Mouse (Mus musculus) midbrain, embryonic 11.5 days (tissue): ENCODE measurements around the gene Pou3f1. TPM values are rescaled to one million over a fixed set of nuclear protein-coding genes. Genes with fewer than 3 reads are reported as not detected.

ENCODE experiments used
- ATAC-seq: fragments of 200-750 bp; cut with Nextera tagmentation; 2 replicates; pipeline ENCODE4 v1.8.0; 2017; ENCODE audit warnings: moderate TSS enrichment, moderate library complexity; ENCODE audit not compliant: low FRiP score
- DNase-seq: peaks from one replicate; pipeline ENCODE4 v3.0.0; 2015; ENCODE audit warnings: low spot score; ENCODE audit errors: missing footprints
- H3K27ac ChIP-seq: fragments of 300-500 bp; sonication (generic); 2 replicates; pipeline ENCODE4 v1.5.1; 2014; ENCODE audit warnings: low read depth, low read length
- H3K27me3 ChIP-seq: fragments of 300-500 bp; sonication (generic); 2 replicates; pipeline ENCODE4 v1.6.1; 2014; ENCODE audit warnings: mild to moderate bottlenecking, low read length, moderate library complexity, mixed read lengths; ENCODE audit not compliant: control insufficient read depth, insufficient read depth
- H3K36me3 ChIP-seq: fragments of 300-500 bp; sonication (generic); 2 replicates; pipeline ENCODE4 v1.6.1; 2014; ENCODE audit warnings: mild to moderate bottlenecking, low read length, moderate library complexity, mixed read lengths; ENCODE audit not compliant: control insufficient read depth, insufficient read depth
- H3K4me1 ChIP-seq: fragments of 300-500 bp; sonication (generic); 2 replicates; pipeline ENCODE4 v1.6.1; 2014; ENCODE audit warnings: low read length; ENCODE audit not compliant: control insufficient read depth, insufficient read depth
- H3K4me2 ChIP-seq: fragments of 300-500 bp; sonication (generic); 2 replicates; pipeline ENCODE4 v1.6.1; 2014; ENCODE audit warnings: mild to moderate bottlenecking, moderate library complexity
- H3K4me3 ChIP-seq: fragments of 300-500 bp; sonication (generic); 2 replicates; pipeline ENCODE4 v1.5.1; 2014; ENCODE audit warnings: low read depth, low read length
- H3K9ac ChIP-seq: fragments of 300-500 bp; sonication (generic); 2 replicates; pipeline ENCODE4 v1.6.1; 2014; ENCODE audit warnings: low read length
- H3K9me3 ChIP-seq: fragments of 300-500 bp; sonication (generic); 2 replicates; pipeline ENCODE4 v1.6.1; 2016; ENCODE audit warnings: low read length; ENCODE audit not compliant: control insufficient read depth
- WGBS: fragments of 180-500 bp; shearing (Covaris S2); extraction: QIAGEN DNeasy Blood & Tissue Kit; methylation state at CpG from one replicate; pipeline ENCODE4 v1.1.7; 2014; 5-methylcytosine and 5-hydroxymethylcytosine counted together
- polyA plus RNA-seq: library from polyadenylated mRNA; unstranded; fragments of >200 nt; fragmentation: Nextera tagmentation; extraction: Ambion mirVana; gene quantifications from 2 replicates; pipeline ENCODE4 v1.2.1, GENCODE M21; 2014

The Pou3f1 gene
- polyA plus RNA-seq, 1 experiment from 2014 or later: 20.5 TPM

DNA sequence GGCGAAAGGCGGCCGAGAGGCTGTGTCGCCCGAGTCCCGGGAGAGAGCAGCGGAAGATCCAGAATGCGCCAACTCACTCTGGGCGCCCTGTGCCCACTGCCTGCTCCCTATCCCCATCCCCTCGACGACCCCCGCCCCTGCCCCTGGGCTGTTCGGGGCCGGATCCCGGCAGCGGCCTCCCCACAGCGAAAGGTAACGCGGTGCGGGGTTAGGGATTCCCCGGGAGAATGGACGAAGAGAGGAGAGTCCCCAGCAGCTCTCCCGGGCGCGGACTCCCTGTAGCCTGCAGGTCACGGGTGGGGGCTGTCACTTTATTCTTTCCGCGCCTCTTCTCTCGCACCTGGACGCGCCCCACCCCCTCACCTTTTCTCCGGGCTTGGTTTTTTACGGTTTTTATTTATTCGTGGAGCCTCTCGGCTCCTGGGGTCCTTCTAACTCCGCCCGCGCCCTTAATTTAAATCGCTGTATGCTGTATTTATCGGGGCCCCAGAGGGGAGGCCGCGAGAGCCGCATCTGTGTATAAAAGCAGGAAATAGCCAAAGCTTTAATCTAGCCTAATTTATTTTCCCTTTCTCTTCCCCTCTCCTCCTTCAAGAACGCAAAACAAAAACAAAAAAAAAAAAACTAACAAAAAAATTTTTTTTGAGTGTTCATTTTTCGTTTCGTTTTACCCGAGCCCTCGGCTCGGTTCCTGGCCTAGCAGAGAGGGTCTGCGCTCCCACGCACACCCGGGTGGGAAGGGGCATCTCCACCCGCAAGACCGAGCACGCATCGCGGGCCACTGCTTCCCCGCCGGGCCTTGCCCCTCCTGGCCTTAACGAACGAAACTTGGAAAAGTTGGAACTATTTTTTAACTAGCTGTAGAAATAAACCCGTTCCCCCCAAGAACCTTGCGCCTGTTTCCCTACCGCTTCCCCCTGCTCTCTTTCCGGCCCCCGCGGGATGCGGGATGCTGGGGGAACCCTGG, 2.9 kb downstream of the Pou3f1 start:
- H3K27ac ChIP-seq: peak overlapping the region; percentile 15; the same call in 1 of the 2 replicates
- H3K4me2 ChIP-seq: peak overlapping the region; percentile 88
- peaks cover 47% of the 10 kb centered on the region for H3K4me1 ChIP-seq
- WGBS: under 1% methylated on average over 68 of the region's 68 CpGs
- peak overlapping the region; percentile 80 for H3K9ac ChIP-seq
- no peaks in the 10 kb centered on the region for H3K9me3 ChIP-seq
- H3K4me3 ChIP-seq: peak overlapping the region; percentile 63
- no peaks in the 10 kb centered on the region for H3K36me3 ChIP-seq
- peak; percentile 97 for DNase-seq
- H3K27me3 ChIP-seq: peaks cover 55% of the 10 kb centered on the region
- ATAC-seq: no peak

DNA sequence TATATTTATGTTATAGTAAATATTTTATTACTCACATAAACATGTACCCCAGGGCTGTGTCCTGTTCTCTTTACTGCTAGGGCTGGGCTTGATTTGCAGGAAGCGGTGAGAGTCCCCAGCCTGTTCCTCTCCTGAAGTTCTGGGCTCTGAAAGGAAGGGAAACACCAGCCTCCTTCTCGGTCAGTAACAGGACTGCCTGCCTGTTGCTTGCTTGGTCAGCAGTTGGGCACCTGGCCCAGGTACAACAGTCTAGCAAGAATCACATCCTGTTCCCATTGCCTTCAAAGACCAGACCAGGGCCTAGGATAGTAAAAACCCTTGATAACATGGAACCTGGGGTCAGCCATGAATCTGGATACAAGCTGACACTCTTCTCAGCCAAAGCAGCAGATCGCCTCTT, 4.0 kb downstream of the Pou3f1 start:
- peak overlapping the region; percentile 44; the same call in 1 of the 2 replicates for H3K9ac ChIP-seq
- H3K36me3 ChIP-seq: no peaks in the 10 kb centered on the region
- H3K27ac ChIP-seq: no peak overlapping the region
- H3K4me3 ChIP-seq: peak overlapping the region; percentile 30
- H3K4me2 ChIP-seq: peak overlapping the region; percentile 88
- ATAC-seq: no peak
- DNase-seq: peak; percentile 87
- H3K27me3 ChIP-seq: peaks cover 47% of the 10 kb centered on the region
- peaks cover 46% of the 10 kb centered on the region for H3K4me1 ChIP-seq
- 21% methylated on average over 3 of the region's 3 CpGs for WGBS
- no peaks in the 10 kb centered on the region for H3K9me3 ChIP-seq

DNA sequence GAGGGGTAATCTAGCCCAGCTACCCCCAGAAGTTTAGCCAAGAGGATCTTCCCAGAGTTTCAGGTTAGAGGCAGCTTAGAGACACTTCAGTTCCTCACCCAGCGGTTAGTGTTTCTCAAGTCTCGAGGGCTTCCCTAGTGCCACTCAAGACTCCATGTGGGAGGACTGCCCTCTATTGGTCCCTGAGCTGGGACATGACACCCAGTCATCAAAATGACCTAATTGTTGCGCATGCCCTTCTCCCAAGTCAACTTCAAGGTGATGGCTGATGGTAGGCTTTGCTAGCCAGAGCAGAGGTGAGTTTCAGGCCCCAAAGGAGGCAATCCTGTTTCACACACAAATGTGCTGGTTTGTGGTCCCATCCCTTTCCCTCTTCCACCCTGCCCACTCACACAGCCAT, 6.4 kb downstream of the Pou3f1 start:
- DNase-seq (peak; percentile 90), ATAC-seq (no peak)
- Histone ChIP-seq H3K9me3 (no peaks in the 10 kb centered on the region), H3K27ac (no peak overlapping the region), H3K4me2 (no peak overlapping the region), H3K4me1 (peaks cover 44% of the 10 kb centered on the region), H3K36me3 (no peaks in the 10 kb centered on the region), H3K27me3 (peaks cover 45% of the 10 kb centered on the region), H3K4me3 (no peak overlapping the region), H3K9ac (no peak overlapping the region)
- 53% methylated on average over 3 of the region's 3 CpGs for WGBS

DNA sequence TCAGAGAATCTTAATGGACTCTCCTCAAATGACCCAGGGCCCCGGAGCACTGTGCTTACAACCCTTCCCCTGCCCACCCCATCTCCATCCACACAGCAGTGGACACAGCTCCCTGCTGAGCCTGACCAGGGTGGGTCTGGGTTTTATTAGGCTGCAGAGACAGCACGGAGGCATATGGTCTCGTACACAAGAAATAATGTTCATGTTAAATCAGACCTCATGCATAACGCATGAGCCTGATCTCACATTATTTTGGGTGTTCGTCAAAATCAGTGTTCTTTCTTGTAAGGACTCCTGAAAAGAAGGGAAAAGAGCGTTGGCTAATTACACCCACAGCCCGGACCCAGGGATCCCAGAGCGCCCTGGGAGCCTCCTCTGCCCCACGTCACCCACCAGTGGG, 7.6 kb downstream of the Pou3f1 start:
- Histone ChIP-seq H3K4me3 (no peak overlapping the region), H3K27ac (no peak overlapping the region; the same call in 1 of the 2 replicates), H3K9me3 (no peaks in the 10 kb centered on the region), H3K36me3 (no peaks in the 10 kb centered on the region), H3K9ac (no peak overlapping the region), H3K4me1 (peaks cover 52% of the 10 kb centered on the region), H3K4me2 (no peak overlapping the region), H3K27me3 (peaks cover 36% of the 10 kb centered on the region)
- WGBS: 72% methylated on average over 9 of the region's 9 CpGs
- DNase-seq (no peak), ATAC-seq (no peak)

DNA sequence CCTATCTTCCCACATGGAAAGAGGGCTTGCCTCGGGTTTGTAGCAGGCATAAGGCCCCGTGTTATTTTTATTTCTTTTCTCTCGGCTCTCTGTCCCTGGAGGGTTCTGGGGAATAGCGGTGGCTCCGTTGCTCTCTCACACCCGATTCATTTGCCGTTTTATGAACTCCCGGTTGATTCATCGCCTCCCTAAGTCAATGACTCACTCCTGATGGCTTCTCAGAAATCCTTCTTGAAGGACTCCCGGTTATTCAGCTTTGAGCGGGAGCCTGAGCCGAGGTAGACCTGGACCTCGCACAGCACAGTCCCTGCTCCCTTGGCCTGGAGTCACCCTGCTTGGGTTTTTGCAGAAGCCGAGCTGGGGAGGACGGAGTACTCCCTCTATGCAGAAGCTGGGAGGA, 8.0 kb downstream of the Pou3f1 start:
- no peak for ATAC-seq
- Histone ChIP-seq H3K27ac (no peak overlapping the region; the same call in 1 of the 2 replicates), H3K9me3 (no peaks in the 10 kb centered on the region), H3K4me3 (no peak overlapping the region), H3K27me3 (peaks cover 34% of the 10 kb centered on the region), H3K36me3 (no peaks in the 10 kb centered on the region), H3K4me1 (peaks cover 50% of the 10 kb centered on the region), H3K9ac (no peak overlapping the region), H3K4me2 (no peak overlapping the region)
- no peak for DNase-seq
- WGBS: 76% methylated on average over 15 of the region's 15 CpGs

DNA sequence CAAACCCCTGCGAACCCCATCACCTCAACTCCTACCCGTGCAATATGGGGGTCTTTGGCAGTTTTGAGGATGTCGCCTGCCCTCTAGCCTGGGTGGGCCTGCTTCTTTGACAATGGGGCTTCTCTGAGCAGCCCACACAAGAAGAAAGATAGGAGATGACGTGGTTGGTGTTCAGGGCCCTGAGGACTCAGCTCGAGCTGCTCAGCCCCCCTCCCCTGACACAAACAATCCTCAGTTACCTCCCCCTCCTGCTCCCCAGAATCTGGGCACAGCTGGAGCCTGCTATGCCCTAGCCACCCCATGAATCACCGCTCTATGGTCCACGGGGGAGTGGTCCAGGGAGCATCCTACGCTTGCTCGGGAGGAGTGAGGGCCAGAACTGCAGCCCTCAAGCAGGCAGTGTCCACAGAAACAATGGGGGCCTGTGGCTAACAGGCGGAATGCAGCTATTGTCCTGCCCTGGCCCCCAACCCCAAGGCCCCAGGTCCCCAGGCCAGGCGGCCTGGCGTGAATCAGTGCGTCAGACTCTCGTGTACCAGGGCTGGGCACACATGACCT, 10.9 kb downstream of the Pou3f1 start:
- Histone ChIP-seq H3K4me2 (peak overlapping the region; percentile 38), H3K9ac (peak overlapping the region; percentile 46), H3K27me3 (peaks cover 21% of the 10 kb centered on the region), H3K4me1 (peaks cover 40% of the 10 kb centered on the region), H3K4me3 (no peak overlapping the region), H3K27ac (peak overlapping the region; percentile 55), H3K36me3 (no peaks in the 10 kb centered on the region), H3K9me3 (no peaks in the 10 kb centered on the region)
- DNase-seq (peak; percentile 94), ATAC-seq (peak; percentile 57)
- WGBS: 11% methylated on average over 14 of the region's 14 CpGs

DNA sequence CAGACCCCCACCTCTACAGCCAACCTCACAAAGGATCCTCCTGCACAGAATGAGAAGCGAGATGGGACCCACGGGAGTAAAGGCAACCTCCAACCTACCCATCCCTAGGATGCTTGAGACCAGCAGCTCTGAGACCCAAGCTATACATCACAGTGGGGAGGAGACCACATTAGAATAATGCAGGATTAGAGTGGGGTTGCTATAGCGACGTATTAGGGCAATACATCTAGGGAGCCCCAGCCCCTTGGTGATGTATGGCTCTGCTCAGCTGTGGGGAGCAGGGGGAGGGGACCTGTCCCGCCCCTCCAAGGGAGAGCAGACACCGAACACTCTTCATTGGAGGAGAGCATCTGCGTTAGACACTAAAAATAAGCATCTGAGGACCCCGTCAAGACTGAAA, 11.5 kb downstream of the Pou3f1 start:
- no peaks in the 10 kb centered on the region for H3K9me3 ChIP-seq
- peak overlapping the region; percentile 55 for H3K27ac ChIP-seq
- peak; percentile 93 for ATAC-seq
- no peak overlapping the region for H3K4me3 ChIP-seq
- DNase-seq: peak; percentile 94
- H3K9ac ChIP-seq: peak overlapping the region; percentile 46
- 4% methylated on average over 8 of the region's 8 CpGs for WGBS
- H3K27me3 ChIP-seq: peaks cover 18% of the 10 kb centered on the region
- H3K4me1 ChIP-seq: peaks cover 42% of the 10 kb centered on the region
- H3K36me3 ChIP-seq: no peaks in the 10 kb centered on the region
- peak overlapping the region; percentile 38 for H3K4me2 ChIP-seq

DNA sequence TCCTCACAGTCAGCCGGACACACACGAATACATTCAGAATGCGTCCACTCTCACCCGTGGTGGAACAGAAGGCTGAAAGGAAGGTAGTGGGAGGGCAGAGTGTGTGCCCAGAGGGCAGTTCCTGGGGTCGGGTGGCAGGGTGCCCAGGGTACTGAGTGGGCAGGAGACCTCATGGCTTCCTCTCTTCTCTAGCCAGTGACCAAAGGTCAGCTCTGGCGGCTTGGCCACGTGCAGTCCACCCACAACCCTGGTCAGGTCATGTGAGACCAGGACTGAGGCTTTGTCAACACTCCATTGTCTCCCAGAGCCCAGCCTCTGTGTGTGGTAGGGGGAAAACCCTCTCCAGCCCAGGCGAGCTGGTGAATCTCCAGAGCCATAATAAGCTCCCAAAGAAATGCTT, 13.6 kb downstream of the Pou3f1 start:
- Histone ChIP-seq H3K9ac (no peak overlapping the region), H3K9me3 (no peaks in the 10 kb centered on the region), H3K4me2 (no peak overlapping the region), H3K36me3 (no peaks in the 10 kb centered on the region), H3K4me1 (peaks cover 51% of the 10 kb centered on the region), H3K27ac (no peak overlapping the region), H3K4me3 (no peak overlapping the region), H3K27me3 (peaks cover 16% of the 10 kb centered on the region)
- WGBS: 60% methylated on average over 8 of the region's 8 CpGs
- ATAC-seq (no peak), DNase-seq (no peak)

GRCm38 (mm10) chr4:124671583-124671982, 15.0 kb downstream of the Pou3f1 start:
- no peaks in the 10 kb centered on the region for H3K9me3 ChIP-seq
- peaks cover 6% of the 10 kb centered on the region for H3K27me3 ChIP-seq
- no peak for ATAC-seq
- no peak overlapping the region; the same call in 1 of the 2 replicates for H3K9ac ChIP-seq
- no peak overlapping the region for H3K27ac ChIP-seq
- WGBS: 39% methylated on average over 7 of the region's 7 CpGs
- H3K4me3 ChIP-seq: no peak overlapping the region
- H3K4me1 ChIP-seq: peaks cover 51% of the 10 kb centered on the region
- DNase-seq: peak; percentile 88
- peak overlapping the region; percentile 44; the same call in 1 of the 2 replicates for H3K4me2 ChIP-seq
- H3K36me3 ChIP-seq: no peaks in the 10 kb centered on the region
